Mouse (Mus musculus) granulocyte monocyte progenitor cell, adult 5-6 weeks (primary cell): ENCODE results near the gene Fam151a. TPM values are rescaled to one million over a fixed set of nuclear protein-coding genes. Genes with fewer than 3 reads are reported as not detected.

Source experiments
- total RNA-seq, 2 experiments: library from RNA; stranded (forward) in 1 of 2; stranded (reverse) in 1 of 2; fragments of 200-712, 200-1000 nt in 1 of 2; fragments of >200 nt in 1 of 2; fragmentation: Nextera tagmentation in 1 of 2; gene quantifications; 2 replicates each; pipeline ENCODE4 v1.2.3; 2014 to 2017

Fam151a gene
- total RNA-seq, 2 experiments from 2014 or later = not detected

Other genes with a start within 250 kb of the Fam151a start
- not detected in 2 replicates for gene Bsnd, start 241.6 kb upstream of the Fam151a start, total RNA-seq (2014; fragmentation: Nextera tagmentation)
- gene Bsnd, start 241.6 kb upstream of the Fam151a start, total RNA-seq (2017) = not detected in 2 replicates
- gene Dhcr24, start 172.9 kb upstream of the Fam151a start, total RNA-seq (2014; fragmentation: Nextera tagmentation) = 19.6 and 22.2 TPM in 2 replicates
- gene Dhcr24, start 172.9 kb upstream of the Fam151a start, total RNA-seq (2017) = 8.7 and 14.4 TPM in 2 replicates
- gene Lexm, start 116.6 kb upstream of the Fam151a start, total RNA-seq (2014; fragmentation: Nextera tagmentation) = not detected in 2 replicates
- not detected in 2 replicates for gene Lexm, start 116.6 kb upstream of the Fam151a start, total RNA-seq (2017)
- not detected in 2 replicates for gene Ttc22, start 111.5 kb upstream of the Fam151a start, total RNA-seq (2014; fragmentation: Nextera tagmentation)
- gene Ttc22, start 111.5 kb upstream of the Fam151a start, total RNA-seq (2017) = not detected in 2 replicates
- 11.2 and 18.2 TPM in 2 replicates for gene Pars2, start 82.8 kb upstream of the Fam151a start, total RNA-seq (2014; fragmentation: Nextera tagmentation)
- 8.2 and 13.9 TPM in 2 replicates for gene Pars2, start 82.8 kb upstream of the Fam151a start, total RNA-seq (2017)
- 32.9 and 48.9 TPM in 2 replicates for gene Ttc4, start 54.9 kb upstream of the Fam151a start, total RNA-seq (2014; fragmentation: Nextera tagmentation)
- gene Ttc4, start 54.9 kb upstream of the Fam151a start, total RNA-seq (2017) = 31.5 and 32.6 TPM in 2 replicates
- not detected in 2 replicates for gene Mroh7, start 3.0 kb upstream of the Fam151a start, total RNA-seq (2014; fragmentation: Nextera tagmentation)
- not detected in 2 replicates for gene Mroh7, start 3.0 kb upstream of the Fam151a start, total RNA-seq (2017)
- gene Acot11, start 71.1 kb downstream of the Fam151a start, total RNA-seq (2014; fragmentation: Nextera tagmentation) = 5.0 and 5.9 TPM in 2 replicates
- gene Acot11, start 71.1 kb downstream of the Fam151a start, total RNA-seq (2017) = 2.2 and 4.9 TPM in 2 replicates
- gene Ssbp3, start 176.8 kb downstream of the Fam151a start, total RNA-seq (2014; fragmentation: Nextera tagmentation) = 43.2 and 54.1 TPM in 2 replicates
- gene Ssbp3, start 176.8 kb downstream of the Fam151a start, total RNA-seq (2017) = 12.9 and 19.2 TPM in 2 replicates